Mouse (Mus musculus): ENCODE measurements around the gene Dab2ip. TPM values are rescaled to one million over a fixed set of nuclear protein-coding genes. Genes with fewer than 3 reads are reported as not detected.

Dab2ip gene
- polyA plus RNA-seq, 1 experiment from 2014 or later: 40.0 TPM

DNA sequence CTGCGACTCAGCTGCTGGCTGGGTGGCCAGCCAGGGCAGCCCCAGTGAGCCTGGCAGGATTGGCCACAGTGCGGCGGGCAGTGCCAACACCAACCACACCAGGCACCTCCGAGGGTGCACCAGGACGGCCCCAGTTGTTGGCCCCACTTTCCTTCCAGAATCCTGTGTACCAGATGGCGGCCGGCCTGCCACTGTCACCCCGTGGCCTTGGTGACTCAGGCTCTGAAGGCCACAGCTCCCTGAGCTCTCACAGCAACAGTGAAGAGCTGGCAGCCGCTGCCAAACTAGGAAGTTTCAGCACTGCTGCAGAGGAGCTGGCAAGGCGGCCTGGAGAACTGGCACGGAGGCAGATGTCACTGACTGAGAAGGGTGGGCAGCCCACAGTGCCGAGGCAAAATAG, 162.0 kb downstream of the Dab2ip start:
- Histone ChIP-seq H3K36me3 (peaks cover 98% of the 10 kb centered on the region), H3K9ac (no peak overlapping the region), H3K9me3 (no peaks in the 10 kb centered on the region), H3K4me1 (peaks cover 14% of the 10 kb centered on the region), H3K4me2 (no peak overlapping the region), H3K27me3 (replicated peaks) (no peaks in the 10 kb centered on the region), H3K27ac (replicated peaks) (no peak overlapping the region), H3K4me3 (no peak overlapping the region)
- 82% methylated on average over 12 of the region's 12 CpGs for WGBS
- ATAC-seq (ENCODE audit: extremely low read depth, insufficient number of reproducible peaks, low FRiP score, low TSS enrichment): no peak

DNA sequence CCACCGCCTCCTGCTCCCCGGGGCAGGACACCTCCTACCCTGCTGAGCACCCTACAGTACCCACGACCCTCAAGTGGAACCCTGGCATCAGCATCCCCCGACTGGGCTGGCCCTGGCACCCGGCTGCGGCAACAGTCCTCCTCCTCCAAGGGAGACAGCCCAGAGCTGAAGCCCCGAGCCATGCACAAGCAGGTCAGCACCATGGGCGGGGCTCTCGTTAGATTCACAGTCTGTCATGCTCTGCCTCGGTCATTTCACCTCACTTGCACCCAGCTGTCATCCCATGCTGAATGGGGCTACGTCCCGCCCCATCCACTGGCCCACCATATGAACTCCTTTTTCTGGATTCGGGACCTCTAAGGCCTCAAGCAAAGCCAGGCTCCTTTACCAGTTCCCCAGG, 162.5 kb downstream of the Dab2ip start:
- H3K27ac ChIP-seq (replicated peaks): no peak overlapping the region
- ATAC-seq (ENCODE audit: extremely low read depth, insufficient number of reproducible peaks, low FRiP score, low TSS enrichment): no peak
- no peak overlapping the region for H3K9ac ChIP-seq
- H3K36me3 ChIP-seq: peaks cover 98% of the 10 kb centered on the region
- no peaks in the 10 kb centered on the region for H3K9me3 ChIP-seq
- no peak overlapping the region for H3K4me2 ChIP-seq
- no peak overlapping the region for H3K4me3 ChIP-seq
- no peaks in the 10 kb centered on the region for H3K27me3 ChIP-seq (replicated peaks)
- WGBS: 94% methylated on average over 13 of the region's 13 CpGs
- H3K4me1 ChIP-seq: peaks cover 10% of the 10 kb centered on the region

DNA sequence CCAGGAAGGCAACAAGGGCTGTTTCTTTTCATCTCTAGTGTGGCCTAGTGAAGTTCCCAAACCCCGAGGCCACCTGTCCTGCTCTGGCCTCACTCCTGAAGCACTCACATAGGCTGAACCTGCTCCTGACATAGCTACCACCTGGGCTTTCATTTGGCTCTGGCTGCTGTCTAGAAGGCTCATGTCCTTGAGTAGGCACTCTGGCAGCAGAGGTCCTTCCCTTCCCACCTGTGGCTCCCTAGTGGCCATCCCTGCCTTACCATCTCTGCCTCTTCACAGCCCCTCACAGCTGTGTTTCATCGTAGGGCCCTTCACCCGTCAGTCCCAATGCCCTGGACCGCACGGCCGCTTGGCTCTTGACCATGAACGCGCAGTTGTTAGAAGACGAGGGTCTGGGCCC, 162.9 kb downstream of the Dab2ip start:
- no peak overlapping the region for H3K9ac ChIP-seq
- 87% methylated on average over 9 of the region's 9 CpGs for WGBS
- no peaks in the 10 kb centered on the region for H3K27me3 ChIP-seq (replicated peaks)
- no peaks in the 10 kb centered on the region for H3K9me3 ChIP-seq
- H3K27ac ChIP-seq (replicated peaks): no peak overlapping the region
- peaks cover 98% of the 10 kb centered on the region for H3K36me3 ChIP-seq
- no peak overlapping the region for H3K4me2 ChIP-seq
- peaks cover 7% of the 10 kb centered on the region; the same call in 1 of the 2 replicates for H3K4me1 ChIP-seq
- ATAC-seq (ENCODE audit: extremely low read depth, insufficient number of reproducible peaks, low FRiP score, low TSS enrichment): no peak
- H3K4me3 ChIP-seq: no peak overlapping the region

DNA sequence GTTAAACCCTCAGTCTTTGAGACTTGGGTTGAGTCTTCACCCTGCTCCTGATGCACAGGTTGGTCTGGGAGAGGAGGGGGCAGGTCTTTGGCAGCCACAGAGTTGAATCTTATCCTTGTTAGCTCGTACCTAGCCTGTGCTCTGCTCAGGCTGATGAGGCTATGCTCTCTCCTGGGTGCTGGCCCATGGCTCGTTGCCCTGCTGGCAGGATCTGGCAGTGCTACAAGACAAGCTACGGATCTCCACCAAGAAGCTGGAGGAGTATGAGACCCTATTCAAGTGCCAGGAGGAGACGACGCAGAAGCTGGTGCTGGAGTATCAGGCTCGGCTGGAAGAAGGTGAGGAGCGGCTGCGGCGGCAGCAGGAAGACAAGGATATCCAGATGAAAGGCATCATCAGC, 164.8 kb downstream of the Dab2ip start:
- no peak overlapping the region for H3K4me3 ChIP-seq
- no peak overlapping the region for H3K27ac ChIP-seq (replicated peaks)
- no peak overlapping the region for H3K9ac ChIP-seq
- no peaks in the 10 kb centered on the region for H3K27me3 ChIP-seq (replicated peaks)
- no peak for ATAC-seq (ENCODE audit: extremely low read depth, insufficient number of reproducible peaks, low FRiP score, low TSS enrichment)
- H3K4me1 ChIP-seq: peaks cover 3% of the 10 kb centered on the region
- WGBS: 88% methylated on average over 9 of the region's 9 CpGs
- peaks cover 98% of the 10 kb centered on the region for H3K36me3 ChIP-seq
- no peak overlapping the region for H3K4me2 ChIP-seq
- no peaks in the 10 kb centered on the region for H3K9me3 ChIP-seq

DNA sequence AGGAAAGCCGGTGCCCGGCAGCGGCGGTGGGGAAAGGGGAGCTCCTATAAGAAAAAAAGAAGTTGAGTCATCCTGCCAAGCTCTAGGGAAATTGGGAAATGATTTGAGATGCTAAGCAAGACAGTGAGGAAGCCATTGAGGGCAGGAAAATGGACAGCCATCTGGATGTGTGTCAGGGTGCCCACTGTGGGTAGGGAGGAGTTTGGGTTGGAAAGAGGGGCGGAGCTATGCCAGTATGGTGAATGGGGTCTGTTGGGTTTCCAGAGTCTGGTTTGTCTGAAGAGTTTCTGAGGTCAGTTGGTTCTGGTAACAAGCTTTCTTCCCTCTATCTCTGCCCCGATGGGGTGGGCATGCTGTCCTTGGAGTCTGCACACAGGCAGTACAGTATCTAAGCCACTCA, 165.2 kb downstream of the Dab2ip start:
- no peaks in the 10 kb centered on the region for H3K27me3 ChIP-seq (replicated peaks)
- H3K9me3 ChIP-seq: no peaks in the 10 kb centered on the region
- peaks cover 7% of the 10 kb centered on the region for H3K4me1 ChIP-seq
- 96% methylated on average over 6 of the region's 6 CpGs for WGBS
- H3K36me3 ChIP-seq: peaks cover 98% of the 10 kb centered on the region
- H3K27ac ChIP-seq (replicated peaks): no peak overlapping the region
- no peak for ATAC-seq (ENCODE audit: extremely low read depth, insufficient number of reproducible peaks, low FRiP score, low TSS enrichment)
- no peak overlapping the region for H3K4me3 ChIP-seq
- H3K9ac ChIP-seq: no peak overlapping the region
- H3K4me2 ChIP-seq: no peak overlapping the region

DNA sequence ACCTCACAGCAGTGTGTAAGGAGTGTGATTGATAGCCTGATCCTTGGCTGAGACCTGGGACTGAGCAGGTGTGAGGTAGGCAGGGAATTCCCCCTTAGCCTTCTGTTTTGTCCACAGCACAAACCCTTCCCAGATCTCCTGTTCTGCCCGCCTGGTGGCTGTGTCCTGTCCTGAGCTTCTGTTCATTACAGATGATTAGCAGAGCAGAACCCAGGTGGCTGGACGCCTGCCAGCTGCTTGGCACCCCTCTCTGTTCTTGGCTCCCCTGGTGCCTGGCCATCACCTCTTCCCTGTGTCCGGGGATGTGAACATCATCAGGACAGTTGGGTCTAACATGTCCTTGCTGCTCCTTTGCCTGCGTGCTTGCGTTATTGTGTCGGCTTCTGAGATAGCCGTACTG, 165.6 kb downstream of the Dab2ip start:
- Histone ChIP-seq H3K9me3 (no peaks in the 10 kb centered on the region), H3K9ac (no peak overlapping the region), H3K4me3 (no peak overlapping the region), H3K27me3 (replicated peaks) (no peaks in the 10 kb centered on the region), H3K4me1 (peaks cover 12% of the 10 kb centered on the region), H3K4me2 (no peak overlapping the region), H3K36me3 (peaks cover 98% of the 10 kb centered on the region), H3K27ac (replicated peaks) (no peak overlapping the region)
- no peak for ATAC-seq (ENCODE audit: extremely low read depth, insufficient number of reproducible peaks, low FRiP score, low TSS enrichment)
- WGBS: 75% methylated on average over 7 of the region's 7 CpGs

DNA sequence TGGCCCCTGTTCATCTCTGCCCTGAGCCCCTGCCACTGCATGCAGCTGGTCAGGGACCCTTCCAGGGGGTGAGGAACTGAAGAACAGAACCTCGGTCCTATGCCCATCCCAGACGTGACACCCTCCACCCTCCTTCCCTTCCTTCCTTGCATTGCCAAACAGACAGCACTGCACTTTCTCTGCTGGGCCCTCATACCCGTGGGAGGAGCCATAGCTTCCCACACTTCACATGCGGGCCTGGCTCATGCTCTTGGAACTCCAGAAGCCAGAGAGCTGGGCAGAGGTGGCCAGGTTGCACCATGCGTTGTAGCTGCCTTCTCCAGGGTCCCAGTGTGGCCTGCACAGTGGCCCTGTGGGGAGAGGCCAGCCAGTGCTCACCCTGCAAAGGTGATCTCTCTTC, 170.6 kb downstream of the Dab2ip start:
- WGBS: 30% methylated on average over 5 of the region's 5 CpGs
- Histone ChIP-seq H3K9me3 (no peaks in the 10 kb centered on the region), H3K36me3 (peaks cover 89% of the 10 kb centered on the region), H3K27me3 (replicated peaks) (no peaks in the 10 kb centered on the region), H3K4me1 (peaks cover 30% of the 10 kb centered on the region), H3K27ac (replicated peaks) (peak overlapping the region; percentile 70), H3K4me2 (no peak overlapping the region), H3K4me3 (no peak overlapping the region), H3K9ac (peak overlapping the region; percentile 65)
- ATAC-seq (ENCODE audit: extremely low read depth, insufficient number of reproducible peaks, low FRiP score, low TSS enrichment): no peak

DNA sequence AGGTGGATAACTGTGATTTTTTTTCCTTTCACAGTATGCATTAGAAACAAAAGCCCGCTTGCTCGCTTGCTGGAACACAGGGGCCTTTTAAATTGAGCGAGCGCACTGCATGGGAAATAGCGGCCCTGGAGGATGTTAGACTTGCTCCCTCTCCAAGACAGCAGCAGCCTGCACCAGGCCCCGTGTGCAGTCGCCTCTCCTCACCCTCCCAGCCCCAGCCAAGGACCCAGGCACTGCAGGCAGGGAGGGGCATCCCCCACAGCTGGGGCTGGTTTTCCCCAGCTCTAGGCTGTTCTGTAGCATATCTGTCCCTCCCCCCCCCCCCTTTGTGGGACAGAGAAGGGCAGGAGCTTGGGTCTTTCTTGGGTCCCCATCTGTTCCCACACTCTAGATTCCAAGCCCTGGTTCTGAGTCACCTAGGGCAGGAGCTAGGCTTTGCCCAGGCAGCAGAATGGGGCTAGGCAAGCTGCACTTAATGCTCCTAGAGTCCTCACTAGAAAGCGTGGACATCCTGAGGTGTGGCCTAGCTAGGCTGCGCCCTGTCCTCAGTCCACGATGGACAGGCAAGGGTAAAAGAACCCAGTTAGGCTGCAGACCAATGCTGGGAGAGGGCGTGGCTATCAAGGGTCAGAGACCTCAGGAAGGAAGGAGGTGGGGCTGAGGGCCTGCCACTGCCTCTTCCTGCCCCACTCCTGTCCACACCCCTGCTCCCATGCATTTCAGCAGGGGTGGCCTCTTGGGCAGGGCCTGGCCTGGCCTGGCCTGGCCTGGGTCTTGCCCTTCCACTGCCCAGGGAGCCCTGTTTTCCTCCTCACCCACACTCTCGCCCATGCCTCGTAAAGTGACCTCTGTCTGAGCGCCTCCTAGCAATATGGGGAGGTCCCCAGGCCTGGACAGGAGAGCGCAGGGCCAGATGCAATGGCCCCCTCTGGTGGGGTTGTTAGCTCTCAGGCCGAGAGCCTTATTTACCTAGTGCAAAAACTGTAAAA, 171.3 kb downstream of the Dab2ip start:
- peak overlapping the region; percentile 70 for H3K27ac ChIP-seq (replicated peaks)
- no peaks in the 10 kb centered on the region for H3K27me3 ChIP-seq (replicated peaks)
- no peak overlapping the region for H3K4me3 ChIP-seq
- H3K4me1 ChIP-seq: peaks cover 30% of the 10 kb centered on the region
- no peak overlapping the region for H3K4me2 ChIP-seq
- H3K9me3 ChIP-seq: no peaks in the 10 kb centered on the region
- H3K9ac ChIP-seq: peak overlapping the region; percentile 65
- peaks cover 81% of the 10 kb centered on the region for H3K36me3 ChIP-seq
- 50% methylated on average over 16 of the region's 16 CpGs for WGBS
- peak; percentile 48; the same call in 1 of the 2 replicates for ATAC-seq (ENCODE audit: extremely low read depth, insufficient number of reproducible peaks, low FRiP score, low TSS enrichment)

DNA sequence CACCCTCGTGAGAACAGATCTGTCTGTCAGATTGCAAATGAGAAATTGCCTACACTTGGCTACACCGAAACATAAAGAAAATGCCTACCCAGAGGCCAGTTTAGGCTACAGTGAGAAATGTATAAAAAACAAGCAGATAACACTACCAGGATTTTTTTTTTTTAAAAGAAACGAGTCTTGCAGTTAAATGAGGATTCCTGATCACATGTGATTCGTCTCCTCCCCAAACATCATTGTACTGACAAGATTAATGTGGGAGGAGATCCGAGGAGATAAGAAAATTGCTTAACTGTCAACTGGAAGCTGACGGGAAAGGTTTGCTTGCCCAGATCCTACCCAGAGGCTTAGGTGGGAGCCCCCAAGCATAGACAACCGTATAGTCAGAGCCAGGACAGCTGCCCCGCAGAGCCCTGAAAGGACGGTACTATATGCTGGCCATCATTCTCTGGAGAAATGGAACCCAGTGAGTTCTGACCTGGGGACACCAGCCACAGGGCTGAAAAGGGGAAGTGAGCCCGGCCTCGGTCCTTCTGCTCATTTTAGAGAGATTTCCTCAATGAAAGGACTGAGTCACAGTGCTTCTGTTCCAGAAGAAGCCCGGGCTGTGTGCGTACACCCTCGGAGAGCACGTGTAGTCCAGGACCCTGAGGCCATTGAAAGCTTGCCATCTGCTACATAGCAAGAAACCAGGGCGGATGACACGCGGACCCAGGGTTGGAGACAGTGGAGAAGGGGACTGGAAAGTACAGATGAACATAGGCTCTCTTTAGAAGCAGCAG, 173.8 kb downstream of the Dab2ip start:
- Histone ChIP-seq H3K27ac (replicated peaks) (no peak overlapping the region), H3K9ac (no peak overlapping the region), H3K27me3 (replicated peaks) (no peaks in the 10 kb centered on the region), H3K36me3 (peaks cover 58% of the 10 kb centered on the region), H3K4me3 (no peak overlapping the region), H3K9me3 (0 out of 2 replicates have a peak, but pooled peaks cover 7% of the 10 kb centered on the region), H3K4me1 (peaks cover 30% of the 10 kb centered on the region), H3K4me2 (no peak overlapping the region)
- WGBS: 69% methylated on average over 18 of the region's 18 CpGs
- ATAC-seq (ENCODE audit: extremely low read depth, insufficient number of reproducible peaks, low FRiP score, low TSS enrichment): no peak

DNA sequence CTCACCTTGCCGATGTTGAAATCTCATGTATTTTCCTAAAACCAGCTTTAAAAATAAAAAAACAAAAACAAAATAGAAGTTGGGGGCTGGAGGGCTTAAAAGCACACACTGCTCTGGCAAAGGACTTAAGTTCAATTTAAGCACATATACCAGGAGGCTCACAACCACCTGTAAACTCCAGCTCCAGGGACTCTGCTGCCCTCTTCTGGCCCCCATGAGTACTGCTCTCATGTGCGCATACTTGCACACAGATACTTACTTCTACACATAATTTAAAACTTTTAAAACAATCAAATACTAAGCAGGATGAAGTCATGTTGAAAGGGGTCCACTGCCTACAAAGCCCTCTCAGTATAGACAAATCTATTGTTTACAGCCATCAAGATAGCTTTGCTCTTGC, 176.9 kb downstream of the Dab2ip start:
- no peak overlapping the region for H3K27ac ChIP-seq (replicated peaks)

DNA sequence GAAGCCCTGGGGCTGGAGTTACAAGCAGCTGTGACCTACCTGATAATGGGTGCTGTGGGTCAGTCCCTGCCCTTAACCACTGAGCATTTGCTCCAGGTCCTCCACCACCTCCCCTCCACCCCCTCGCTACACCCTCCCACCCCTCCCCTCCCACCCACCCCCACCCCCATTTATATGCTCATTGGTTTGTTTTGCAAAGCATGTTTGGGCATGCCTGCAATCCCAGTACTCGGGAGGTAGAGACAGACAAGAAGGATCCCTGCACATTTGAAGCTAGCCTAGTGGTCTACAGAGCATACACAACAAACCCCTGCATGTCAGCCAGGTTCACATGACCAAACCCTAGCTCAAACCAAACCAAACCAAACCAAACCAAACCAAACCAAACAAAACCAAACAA, 178.0 kb downstream of the Dab2ip start:
- Histone ChIP-seq H3K9me3 (0 out of 2 replicates have a peak, but pooled peaks cover 7% of the 10 kb centered on the region), H3K36me3 (peaks cover 18% of the 10 kb centered on the region)
- 72% methylated on average over 2 of the region's 2 CpGs for WGBS

More for the DNA sequence above, 176.9 kb downstream of the Dab2ip start:
- H3K4me1 ChIP-seq: peaks cover 17% of the 10 kb centered on the region
- H3K4me2 ChIP-seq: no peak overlapping the region
- 0 out of 2 replicates have a peak, but pooled peaks cover 7% of the 10 kb centered on the region for H3K9me3 ChIP-seq
- 89% methylated on average over 2 of the region's 2 CpGs for WGBS
- H3K9ac ChIP-seq: no peak overlapping the region
- no peak for ATAC-seq (ENCODE audit: extremely low read depth, insufficient number of reproducible peaks, low FRiP score, low TSS enrichment)
- no peak overlapping the region for H3K4me3 ChIP-seq
- peaks cover 27% of the 10 kb centered on the region for H3K36me3 ChIP-seq
- H3K27me3 ChIP-seq (replicated peaks): no peaks in the 10 kb centered on the region

More for the DNA sequence above, 178.0 kb downstream of the Dab2ip start:
- no peaks in the 10 kb centered on the region for H3K27me3 ChIP-seq (replicated peaks)
- H3K27ac ChIP-seq (replicated peaks): no peak overlapping the region
- peaks cover 13% of the 10 kb centered on the region for H3K4me1 ChIP-seq
- no peak overlapping the region for H3K9ac ChIP-seq
- ATAC-seq (ENCODE audit: extremely low read depth, insufficient number of reproducible peaks, low FRiP score, low TSS enrichment): no peak
- no peak overlapping the region for H3K4me3 ChIP-seq
- no peak overlapping the region for H3K4me2 ChIP-seq

Measured in heart, embryonic 13.5 days (tissue).